Mouse (Mus musculus): ENCODE data around the gene Slc9a9. TPM values are rescaled to one million over a fixed set of nuclear protein-coding genes. Genes with fewer than 3 reads are reported as not detected.

Gene Slc9a9
- total RNA-seq, 2 experiments from 2014 or later, result 5.4 to 13.0 TPM

DNA sequence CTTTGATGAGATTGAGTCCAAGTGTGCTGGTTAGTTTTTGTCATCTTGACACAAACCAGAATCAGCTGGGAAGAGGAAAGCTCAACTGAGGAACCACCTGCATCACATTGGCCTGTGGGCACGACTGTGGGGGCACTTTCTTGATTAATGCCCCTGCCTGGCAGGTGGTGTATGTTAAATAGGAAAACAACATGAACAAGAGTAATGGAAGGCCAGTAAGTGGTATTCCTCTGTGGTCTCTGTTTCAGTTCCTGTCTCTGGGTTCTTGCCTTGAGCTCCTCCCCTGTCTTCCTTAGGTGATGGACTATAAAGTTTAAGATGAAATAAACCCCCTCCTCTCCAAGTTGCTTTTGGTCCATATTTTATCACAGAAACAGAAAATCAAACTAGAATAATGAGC lies 372.7 kb downstream of the Slc9a9 start:
- ATAC-seq (replicated peaks; ENCODE audit: low FRiP score, poor library complexity, severe bottlenecking), result no peak

DNA sequence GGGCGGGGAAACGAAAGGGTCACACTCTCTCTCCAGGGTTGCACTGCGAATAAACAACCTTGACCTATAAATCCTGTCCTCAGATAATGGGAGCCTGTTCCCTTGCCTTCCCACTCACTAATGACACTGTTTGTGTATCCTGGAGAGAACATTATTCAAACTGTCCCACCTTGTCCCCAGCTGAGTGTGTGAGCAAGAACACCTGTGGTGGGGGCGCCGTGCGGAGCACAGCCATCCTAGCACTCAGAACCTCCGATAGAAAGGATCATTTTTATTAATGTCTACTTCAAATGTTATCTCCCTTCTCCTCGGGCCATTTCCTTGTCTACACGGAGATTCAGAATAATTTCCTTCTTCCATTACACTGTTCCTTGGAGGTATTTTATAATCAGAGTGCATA lies 382.5 kb downstream of the Slc9a9 start:
- no peak for ATAC-seq (replicated peaks; ENCODE audit: low FRiP score, poor library complexity, severe bottlenecking)

DNA sequence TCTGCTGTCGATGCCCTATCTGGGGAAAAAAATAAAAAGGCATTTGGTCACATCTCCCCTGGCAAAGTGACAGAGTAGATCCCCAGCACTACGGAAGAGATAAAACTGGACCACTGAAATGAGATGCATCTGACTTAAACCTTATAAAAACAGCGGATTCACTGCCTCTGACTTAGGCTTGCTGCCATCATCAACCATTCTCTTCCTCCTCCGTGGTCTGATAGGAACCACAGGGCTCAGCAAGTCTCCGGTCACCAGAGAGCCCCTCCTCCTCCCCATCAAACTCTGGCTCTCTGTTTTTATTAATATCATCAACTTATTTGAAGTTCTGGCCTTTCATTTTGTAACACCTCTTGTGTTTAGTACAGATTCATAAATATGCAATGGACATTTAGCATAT lies 383.5 kb downstream of the Slc9a9 start:
- no peak for ATAC-seq (replicated peaks; ENCODE audit: low FRiP score, poor library complexity, severe bottlenecking)

DNA sequence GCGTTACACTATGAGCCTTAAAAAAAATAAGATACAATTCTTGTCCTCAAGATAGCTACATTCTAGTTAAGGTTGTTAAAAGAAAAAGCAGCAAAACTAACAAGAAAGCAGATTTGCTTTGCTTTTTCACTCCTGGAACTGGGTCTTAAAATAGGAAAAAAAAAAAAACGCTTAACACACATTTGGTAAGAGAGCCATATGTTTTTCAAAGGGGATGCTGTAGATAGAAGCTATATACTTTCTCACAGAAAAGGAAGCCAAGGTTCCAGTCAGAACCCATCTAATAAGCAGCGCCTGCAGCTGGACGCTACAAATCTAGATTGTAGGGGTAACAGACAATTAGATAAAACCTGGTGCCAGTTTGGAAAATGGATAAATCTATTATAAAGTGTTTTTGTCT lies 386.1 kb downstream of the Slc9a9 start:
- no peak for ATAC-seq (replicated peaks; ENCODE audit: low FRiP score, poor library complexity, severe bottlenecking)

DNA sequence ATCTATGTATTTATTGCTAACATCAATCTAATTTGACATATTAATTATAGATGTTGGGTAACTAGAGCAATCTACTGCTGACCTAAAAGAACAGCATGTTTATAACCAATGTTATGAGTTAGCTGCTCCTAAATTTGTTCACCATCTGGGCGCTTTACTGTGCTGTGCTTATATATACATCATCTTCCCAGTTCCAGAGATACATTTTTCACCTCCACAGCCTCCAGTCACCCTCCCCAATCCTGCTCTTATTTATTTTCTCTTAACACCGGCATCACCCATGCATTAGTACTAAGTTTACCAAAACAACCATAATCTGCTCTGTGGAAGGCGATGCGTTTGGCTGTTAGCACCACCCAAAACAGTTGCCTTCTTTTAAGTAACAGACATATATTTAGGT lies 391.0 kb downstream of the Slc9a9 start:
- no peak for ATAC-seq (replicated peaks; ENCODE audit: low FRiP score, poor library complexity, severe bottlenecking)

DNA sequence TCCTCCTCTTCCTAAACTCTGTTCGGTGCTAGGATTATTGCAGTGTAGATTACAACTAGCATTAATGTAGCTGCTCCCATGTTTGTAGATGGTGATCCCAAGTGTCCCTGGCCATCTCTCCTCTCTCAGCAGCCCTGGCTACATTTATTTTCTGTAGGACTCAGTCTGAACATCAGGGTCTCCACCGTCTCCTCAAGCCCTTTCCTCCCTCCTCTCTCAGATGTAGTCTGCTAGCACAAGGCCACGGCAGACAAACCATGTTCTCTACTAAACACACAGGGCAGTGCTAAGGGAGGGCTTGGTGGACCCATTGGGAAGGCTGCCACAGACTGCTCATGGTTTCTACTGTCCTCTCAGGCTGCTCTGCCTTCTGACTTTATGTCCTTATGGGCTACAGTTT lies 397.3 kb downstream of the Slc9a9 start:
- no peak for ATAC-seq (replicated peaks; ENCODE audit: low FRiP score, poor library complexity, severe bottlenecking)

DNA sequence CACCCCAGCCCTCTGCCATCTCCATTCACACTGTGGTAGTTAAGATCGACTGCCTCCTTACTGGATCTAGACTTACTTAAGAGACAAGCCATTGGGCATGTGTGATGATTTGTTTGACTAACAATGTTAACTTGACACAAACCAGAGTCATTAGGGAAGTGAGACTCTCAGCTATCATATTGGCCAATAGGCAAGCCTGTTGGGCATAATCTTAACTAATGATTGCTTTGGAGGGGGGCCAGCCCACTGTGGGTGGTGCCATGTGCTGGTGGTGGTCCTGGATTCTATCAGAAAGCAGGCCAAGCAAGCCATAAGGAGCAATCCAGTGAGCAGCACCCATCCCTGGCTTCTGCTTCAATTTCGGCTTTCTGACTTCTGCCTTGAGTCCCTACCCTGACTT lies 398.8 kb downstream of the Slc9a9 start:
- ATAC-seq (replicated peaks; ENCODE audit: low FRiP score, poor library complexity, severe bottlenecking), result no peak

DNA sequence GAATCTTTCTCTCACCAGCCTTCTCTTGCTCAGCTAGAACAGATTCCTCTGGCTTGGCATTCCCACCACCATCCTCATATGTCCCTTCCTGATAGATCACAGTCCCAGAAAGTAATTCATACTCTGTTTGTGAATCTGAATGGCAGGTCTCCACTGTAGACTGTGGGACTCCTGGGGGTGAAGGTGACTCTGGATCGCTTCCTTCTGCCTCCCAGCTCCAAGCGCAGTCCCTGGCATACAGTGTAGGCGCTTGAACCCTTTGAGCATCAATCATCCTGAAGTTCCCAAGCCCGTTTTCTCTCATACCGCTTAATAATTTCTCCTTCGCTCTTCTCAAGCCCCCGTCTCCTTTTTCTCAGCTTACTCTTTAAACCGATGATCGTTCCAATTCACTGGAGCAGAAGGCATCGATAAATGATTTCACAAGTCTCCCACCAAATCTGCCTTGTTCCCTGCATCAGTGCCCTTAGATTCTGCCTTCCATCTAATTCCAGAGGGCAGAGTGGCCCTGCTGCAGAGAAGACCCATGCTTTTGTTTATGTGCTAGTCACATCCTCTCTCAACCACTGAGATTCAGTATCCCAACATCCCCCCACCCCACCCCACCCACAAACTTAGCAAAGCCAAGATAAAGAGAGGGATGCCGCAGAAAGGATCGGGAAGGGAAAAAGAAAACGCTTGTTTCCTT lies 401.3 kb downstream of the Slc9a9 start:
- no peak for ATAC-seq (replicated peaks; ENCODE audit: low FRiP score, poor library complexity, severe bottlenecking)

DNA sequence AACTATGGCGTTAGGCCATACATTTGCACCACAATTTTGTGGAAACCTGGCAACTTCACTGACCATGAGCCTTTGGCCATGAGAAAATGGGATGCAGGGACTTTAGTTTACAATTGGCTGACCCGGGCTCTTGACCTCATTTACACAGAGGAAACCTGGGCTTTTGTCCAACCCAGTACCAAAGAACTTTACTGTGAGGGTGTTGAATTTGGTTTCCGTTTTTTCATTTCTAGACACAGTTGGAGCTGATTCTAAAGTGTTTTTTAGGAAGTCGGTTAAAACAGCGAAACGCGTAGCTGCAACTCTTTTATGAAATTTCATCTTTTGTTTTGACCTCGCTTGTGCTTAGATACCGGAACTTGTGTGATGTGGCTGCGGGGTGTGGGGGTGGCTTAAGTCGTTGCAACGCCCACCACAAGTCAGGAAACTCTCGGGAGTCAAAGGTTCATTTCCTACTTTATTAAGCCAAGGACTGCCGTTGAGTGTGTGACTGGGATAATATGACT lies 402.8 kb downstream of the Slc9a9 start:
- no peak for ATAC-seq (replicated peaks; ENCODE audit: low FRiP score, poor library complexity, severe bottlenecking)

DNA sequence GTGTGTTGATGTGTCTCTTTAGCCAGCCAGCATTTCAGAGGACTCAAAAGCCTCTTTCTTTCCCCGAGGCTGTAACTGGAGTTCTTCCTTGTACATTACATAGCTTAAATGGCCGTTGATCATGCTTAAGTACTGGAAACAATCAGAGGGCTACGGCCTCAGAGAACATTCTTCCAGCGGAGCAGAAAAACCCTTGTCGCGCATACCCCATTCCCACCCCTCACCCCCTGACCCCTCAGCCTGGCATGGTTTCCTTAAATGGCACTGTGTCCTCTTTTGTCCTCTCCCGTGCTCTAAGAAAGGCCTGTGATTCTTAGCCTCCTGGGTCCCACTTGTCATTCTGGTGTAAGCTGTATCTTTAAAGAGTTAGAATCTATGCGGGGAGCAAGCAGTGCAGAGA lies 404.0 kb downstream of the Slc9a9 start:
- ATAC-seq (replicated peaks; ENCODE audit: low FRiP score, poor library complexity, severe bottlenecking), result no peak

DNA sequence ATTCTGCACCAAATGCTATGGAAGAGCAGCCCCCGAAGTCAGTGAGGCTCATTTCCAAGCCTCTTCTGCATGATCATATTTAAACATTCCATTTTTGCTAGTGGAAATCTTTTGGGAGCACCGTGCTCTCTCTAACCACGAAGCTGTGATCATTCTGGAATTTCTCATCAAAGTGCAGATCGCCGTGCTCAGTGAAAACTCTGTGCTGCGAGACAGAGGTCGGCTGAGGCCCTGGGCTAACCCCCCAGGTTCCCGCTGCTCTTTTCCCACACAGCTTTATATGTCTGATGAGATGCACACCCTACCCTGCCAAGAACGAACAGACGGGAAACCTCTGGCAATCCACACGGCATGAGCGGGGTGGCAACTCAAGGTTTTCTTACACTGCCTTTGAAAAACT lies 406.1 kb downstream of the Slc9a9 start:
- no peak for ATAC-seq (replicated peaks; ENCODE audit: low FRiP score, poor library complexity, severe bottlenecking)

DNA sequence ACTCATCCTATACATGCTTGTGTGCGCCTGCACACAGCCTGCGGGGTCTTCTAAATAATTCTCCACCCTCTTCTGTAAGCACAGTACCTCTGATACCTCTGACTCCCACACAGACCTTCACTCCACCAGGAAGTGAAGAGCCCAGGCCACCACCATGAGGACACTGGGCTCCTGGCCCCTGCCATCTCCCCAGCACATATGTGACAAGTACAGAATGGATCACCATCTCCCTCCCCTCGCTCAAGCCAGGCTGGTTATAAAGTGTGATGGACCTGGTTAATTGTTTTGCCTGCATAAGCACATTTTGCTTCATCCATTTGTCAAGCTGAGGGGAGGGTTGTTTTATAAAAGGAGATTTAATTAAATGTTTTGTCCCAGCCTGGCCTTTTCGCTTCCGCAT lies 408.2 kb downstream of the Slc9a9 start:
- ATAC-seq (replicated peaks; ENCODE audit: low FRiP score, poor library complexity, severe bottlenecking), result no peak

DNA sequence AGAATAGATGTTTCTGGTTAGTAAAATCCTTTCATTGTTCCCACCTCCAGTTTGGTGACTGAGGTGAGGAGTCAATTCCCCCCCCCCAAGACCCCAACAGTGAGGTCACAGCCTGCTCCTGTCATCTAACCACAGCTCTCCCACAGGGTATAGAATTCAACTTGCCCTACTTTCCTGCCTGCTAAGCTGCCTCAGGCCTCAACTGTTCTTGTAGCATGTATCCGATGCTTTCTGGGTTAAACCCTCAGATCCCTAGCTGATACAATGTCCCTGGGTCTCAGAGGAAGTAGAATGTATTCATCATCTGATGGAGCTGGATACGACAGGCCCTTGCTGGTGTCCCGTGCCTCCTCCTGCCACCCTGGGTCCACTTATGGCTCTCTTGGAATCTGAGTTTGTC lies 408.9 kb downstream of the Slc9a9 start:
- ATAC-seq (replicated peaks; ENCODE audit: low FRiP score, poor library complexity, severe bottlenecking), result no peak

DNA sequence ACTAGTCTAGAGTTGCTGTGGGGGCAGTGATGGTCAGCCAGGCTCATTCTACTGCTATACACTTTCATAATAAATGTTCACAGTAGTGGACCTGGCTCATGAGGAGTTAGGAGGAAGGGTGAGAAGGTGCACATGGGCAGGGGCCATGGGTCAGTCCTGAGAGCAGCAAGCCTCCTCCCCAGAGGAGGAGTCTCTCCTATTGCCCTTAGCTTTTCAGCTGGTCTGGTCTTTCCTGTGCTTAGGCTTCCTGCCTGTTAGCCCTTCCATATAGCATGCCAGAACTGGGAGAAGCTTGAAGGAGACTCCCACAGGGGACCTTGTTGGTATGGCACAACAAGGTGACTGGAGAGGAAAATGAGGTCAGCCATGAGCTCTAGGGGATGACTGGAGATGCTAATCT lies 410.2 kb downstream of the Slc9a9 start:
- ATAC-seq (replicated peaks; ENCODE audit: low FRiP score, poor library complexity, severe bottlenecking), result no peak

DNA sequence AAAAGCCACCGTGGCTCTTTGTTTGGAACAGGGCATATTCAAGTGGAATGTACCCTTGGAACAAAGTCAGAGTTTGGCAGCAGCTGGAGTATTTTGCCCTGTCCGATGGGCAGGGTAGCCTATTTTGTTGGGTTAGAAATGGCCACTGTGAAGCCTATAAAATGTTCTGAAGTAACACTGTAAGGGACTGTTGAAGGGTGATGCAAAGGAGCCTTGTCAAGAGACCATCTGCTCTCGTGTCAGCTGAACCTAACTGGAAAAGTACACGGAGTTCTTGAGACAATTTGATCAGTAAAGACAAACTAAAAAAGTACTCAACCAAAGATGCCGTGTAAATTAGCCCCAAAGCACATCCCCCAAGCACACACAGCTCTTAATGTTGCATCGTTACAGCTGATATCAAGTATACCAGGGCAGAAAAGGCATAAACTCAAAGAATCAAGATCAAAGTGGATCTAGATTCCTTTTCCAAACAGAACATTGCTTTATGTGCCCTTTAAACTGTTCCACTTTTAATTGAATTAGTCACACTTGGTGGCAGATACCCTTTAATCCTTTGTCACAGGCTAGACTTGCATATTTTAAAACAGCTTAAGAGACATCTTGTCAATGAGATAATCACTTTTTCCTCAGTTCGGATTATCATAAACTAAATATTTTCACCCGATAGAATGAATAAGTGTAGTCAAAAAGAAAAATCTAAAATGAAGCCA lies 416.6 kb downstream of the Slc9a9 start:
- no peak for ATAC-seq (replicated peaks; ENCODE audit: low FRiP score, poor library complexity, severe bottlenecking)

DNA sequence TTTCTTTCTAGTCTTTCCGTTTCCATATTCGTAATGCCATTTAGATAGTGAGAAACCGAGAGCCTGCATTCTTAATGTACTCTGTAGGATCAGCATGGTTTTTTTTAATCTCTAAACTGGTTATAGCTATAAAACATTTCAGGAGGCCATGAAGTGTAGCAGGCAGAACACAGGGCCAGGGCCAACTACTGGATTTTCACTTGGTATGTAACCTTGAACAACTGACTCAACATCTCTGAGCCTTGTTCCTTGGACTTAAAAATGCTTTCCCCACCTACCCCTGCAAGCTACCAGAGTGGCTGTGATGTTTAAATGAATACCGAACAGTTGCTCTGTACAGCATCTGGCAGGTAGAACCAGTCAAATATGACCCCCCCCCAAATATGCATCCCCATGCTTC lies 418.5 kb downstream of the Slc9a9 start:
- ATAC-seq (replicated peaks; ENCODE audit: low FRiP score, poor library complexity, severe bottlenecking), result no peak

DNA sequence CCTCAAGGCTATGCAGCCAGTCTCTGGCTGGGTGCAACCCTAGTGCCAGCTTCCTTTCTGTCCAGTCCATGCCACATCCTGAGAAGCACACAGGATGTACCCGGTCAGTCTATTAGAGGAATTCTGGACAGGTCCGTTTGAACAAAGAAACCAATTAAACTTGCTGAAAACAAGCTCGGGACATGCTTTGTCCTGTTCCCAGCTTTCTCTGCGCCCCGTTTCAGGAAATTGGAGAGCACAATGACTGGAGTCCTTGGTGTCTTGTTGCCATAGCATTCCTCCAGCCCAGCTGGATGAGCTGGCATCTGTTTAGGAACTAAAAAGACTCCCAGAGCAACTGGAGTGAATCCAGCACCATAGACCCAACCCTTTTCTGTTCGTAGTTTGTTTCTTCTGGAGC lies 419.3 kb downstream of the Slc9a9 start:
- no peak for ATAC-seq (replicated peaks; ENCODE audit: low FRiP score, poor library complexity, severe bottlenecking)

DNA sequence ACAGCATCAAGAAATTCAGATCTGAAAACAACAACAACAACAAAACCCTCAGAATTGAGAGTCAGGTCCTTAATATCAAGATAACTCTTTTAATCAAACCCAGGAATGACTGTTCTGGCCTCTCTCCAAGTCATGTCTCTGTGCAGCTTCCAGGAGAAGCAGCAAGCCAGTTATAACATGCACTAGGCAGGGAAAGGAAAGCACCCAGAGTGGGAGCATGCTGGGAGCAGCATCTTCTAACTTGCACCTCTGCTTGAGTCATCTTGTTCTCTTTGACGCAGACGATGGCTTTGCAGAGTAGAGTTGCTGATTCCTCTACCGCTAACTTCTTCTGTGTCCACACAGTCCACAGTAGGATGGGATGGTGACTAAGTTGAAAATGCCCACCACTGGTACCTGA lies 426.8 kb downstream of the Slc9a9 start:
- ATAC-seq (replicated peaks; ENCODE audit: low FRiP score, poor library complexity, severe bottlenecking), result no peak

DNA sequence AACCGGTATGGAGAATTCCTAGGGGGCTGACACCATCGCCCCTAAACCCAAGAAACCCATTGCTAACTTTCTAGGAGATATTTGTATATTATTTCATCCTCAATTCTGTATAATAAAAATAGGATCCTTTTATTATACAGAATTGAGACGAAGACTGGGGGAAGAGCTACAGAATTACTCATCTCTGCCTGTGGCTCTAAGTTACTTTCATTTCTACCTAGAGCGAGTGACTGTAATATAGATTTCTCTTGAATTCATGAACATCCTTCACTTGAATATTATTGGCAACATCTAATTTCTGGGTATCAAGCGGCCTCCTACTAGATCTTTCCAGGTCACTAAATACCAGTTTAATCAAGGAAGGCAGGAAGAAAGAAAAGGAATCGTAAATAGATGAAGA lies 436.1 kb downstream of the Slc9a9 start:
- no peak for ATAC-seq (replicated peaks; ENCODE audit: low FRiP score, poor library complexity, severe bottlenecking)

DNA sequence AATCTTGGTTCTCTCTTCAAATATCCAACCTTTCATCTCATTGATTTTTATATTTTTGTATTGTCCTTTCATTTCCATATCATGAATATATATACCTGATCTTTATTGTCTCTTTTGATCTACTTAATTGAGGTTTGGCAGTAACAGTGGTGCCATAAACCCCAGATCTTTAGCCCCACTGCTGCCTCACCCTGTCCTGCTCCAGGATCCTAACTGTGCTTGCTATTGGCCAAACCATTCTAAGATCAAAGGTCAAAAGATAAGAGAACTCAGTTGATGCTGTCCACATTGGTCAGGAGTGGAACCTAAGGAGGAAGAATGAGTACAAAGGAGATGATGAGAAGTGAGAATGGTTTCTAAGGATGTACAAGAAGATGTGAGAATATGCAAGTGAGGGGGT lies 440.1 kb downstream of the Slc9a9 start:
- ATAC-seq (replicated peaks; ENCODE audit: low FRiP score, poor library complexity, severe bottlenecking), result no peak

DNA sequence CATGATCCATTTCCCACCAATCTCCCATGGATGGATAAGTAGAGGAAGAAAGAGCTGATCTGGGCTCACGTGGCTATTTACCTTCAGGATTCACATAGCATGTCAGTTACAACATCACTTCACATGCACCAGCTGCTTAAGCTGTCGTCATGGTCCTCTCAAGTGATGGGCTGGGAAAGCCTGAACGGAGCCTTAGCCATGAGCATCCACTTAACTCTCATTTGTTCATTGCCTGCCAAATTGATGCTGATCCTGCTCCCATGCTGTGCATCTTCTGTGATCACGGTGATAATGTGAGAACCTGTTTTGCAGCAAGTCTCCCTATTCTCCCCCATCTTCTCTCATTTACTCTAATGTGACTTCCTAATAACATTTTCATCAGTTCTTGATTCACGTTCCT lies 441.1 kb downstream of the Slc9a9 start:
- ATAC-seq (replicated peaks; ENCODE audit: low FRiP score, poor library complexity, severe bottlenecking), result no peak

DNA sequence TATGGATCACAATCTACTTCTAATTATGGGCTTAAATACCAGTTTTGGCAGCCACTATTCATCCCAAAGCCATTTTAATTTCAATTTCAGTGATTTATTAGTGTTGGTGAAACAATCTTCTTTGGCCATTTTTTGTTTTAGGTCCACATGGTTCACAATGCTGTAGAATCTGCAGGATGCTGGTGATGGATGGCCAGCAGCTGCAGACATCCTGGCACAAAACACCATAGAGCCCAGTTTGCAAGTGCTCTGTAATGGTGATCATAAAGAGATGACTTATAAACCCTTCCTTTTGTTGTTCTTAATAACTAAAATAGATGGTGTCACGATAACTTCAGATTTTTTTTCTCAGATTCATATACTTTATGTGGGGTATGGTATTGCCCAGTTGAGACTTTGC lies 442.0 kb downstream of the Slc9a9 start:
- ATAC-seq (replicated peaks; ENCODE audit: low FRiP score, poor library complexity, severe bottlenecking), result no peak

Measured in erythroid progenitor cell, adult 5-6 weeks (primary cell).